31 mouse cellular contexts compared by ENCODE assay signal in the genomic region with DNA sequence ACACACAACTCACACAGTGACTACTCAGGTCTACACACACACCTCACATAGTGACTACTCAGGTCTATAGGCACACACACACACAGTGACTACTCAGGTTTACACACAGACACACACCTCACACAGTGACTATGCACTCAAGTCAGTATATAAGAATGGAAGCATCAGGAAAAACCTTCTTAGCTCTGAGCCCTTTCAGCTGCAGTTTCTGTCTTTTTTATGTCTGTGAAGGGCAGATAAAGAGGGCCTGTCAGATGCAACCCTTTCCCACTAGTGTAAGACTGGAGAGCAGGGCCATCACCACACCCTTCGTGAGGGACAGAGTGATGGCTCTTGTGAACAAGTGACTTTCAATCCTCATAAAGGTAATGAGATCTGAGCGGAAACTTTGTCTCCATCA. TPM values are rescaled to one million over a fixed set of nuclear protein-coding genes. Genes with fewer than 3 reads are reported as not detected.
A peak's percentile ranks its signal among the peaks of the same experiment; 100 is the strongest.
DNase-seq lines count a peak whose midpoint lies in the region; ATAC-seq and TF ChIP-seq lines count a peak whose summit lies in the region.
"Had no signal": no experiment of that assay in that cellular context is flagged by ENCODE, and none has a peak within 500 bp of the region (broad histone marks: within the 10 kb centered on the region; RNA-seq: fewer than 3 reads in every experiment).

No protein-coding gene starts in this region.

- H3K4me1 ChIP-seq in lung, embryonic 15.5 days: no peaks in the 10 kb centered on the region
- peaks cover 86% of the 10 kb centered on the region for H3K4me1 ChIP-seq in liver, embryonic 12.5 days
- H3K4me1 ChIP-seq in hindbrain, postnatal 0 days (ENCODE audit: insufficient read depth, low read length): no peaks in the 10 kb centered on the region
- H3K4me1 ChIP-seq: embryonic facial prominence, embryonic 15.5 days; forebrain, embryonic 12.5 days had no signal

- no peak overlapping the region for H3K4me3 ChIP-seq in lung, embryonic 15.5 days
- peak overlapping the region; percentile 19 for H3K4me3 ChIP-seq in liver, embryonic 12.5 days
- H3K4me3 ChIP-seq in hindbrain, postnatal 0 days (ENCODE audit: low read length): no peak overlapping the region
- H3K4me3 ChIP-seq: embryonic facial prominence, embryonic 15.5 days; forebrain, embryonic 12.5 days; limb, embryonic 10.5 days; midbrain, embryonic 10.5 days had no signal

- no peak overlapping the region for H3K4me2 ChIP-seq in lung, embryonic 15.5 days
- H3K4me2 ChIP-seq in liver, embryonic 12.5 days: peak overlapping the region; percentile 61
- H3K4me2 ChIP-seq in hindbrain, postnatal 0 days (ENCODE audit: low read depth, low read length): no peak overlapping the region
- H3K4me2 ChIP-seq: embryonic facial prominence, embryonic 15.5 days; forebrain, embryonic 12.5 days had no signal

- H3K9me3 ChIP-seq in lung, embryonic 15.5 days: no peaks in the 10 kb centered on the region
- no peaks in the 10 kb centered on the region for H3K9me3 ChIP-seq in liver, embryonic 12.5 days (replicated peaks)
- no peaks in the 10 kb centered on the region for H3K9me3 ChIP-seq in hindbrain, postnatal 0 days (ENCODE audit: low read length)
- H3K9me3 ChIP-seq: embryonic facial prominence, embryonic 15.5 days; forebrain, embryonic 12.5 days; limb, embryonic 10.5 days; midbrain, embryonic 10.5 days had no signal

- no peak overlapping the region for H3K9ac ChIP-seq in lung, embryonic 15.5 days
- H3K9ac ChIP-seq in liver, embryonic 12.5 days: peak overlapping the region; percentile 67
- H3K9ac ChIP-seq in hindbrain, postnatal 0 days (replicated peaks; ENCODE audit: low read length): no peak overlapping the region
- H3K9ac ChIP-seq: embryonic facial prominence, embryonic 15.5 days; forebrain, embryonic 12.5 days had no signal

- WGBS in lung, embryonic 15.5 days: 75% methylated on average over 2 of the region's 2 CpGs
- WGBS in liver, embryonic 12.5 days (ENCODE audit: insufficient replicate concordance): 34% methylated on average over 2 of the region's 2 CpGs
- 91% methylated on average over 2 of the region's 2 CpGs for WGBS in hindbrain, postnatal 0 days

- ATAC-seq in lung, embryonic 15.5 days (ENCODE audit: borderline replicate concordance, extremely low read depth, low FRiP score, low TSS enrichment): 0 out of 2 replicates have a peak, but pooled peaks have one; percentile 44
- peak; percentile 89 for ATAC-seq in liver, embryonic 12.5 days
- ATAC-seq in megakaryocyte-erythroid progenitor cell, adult 5-6 weeks (replicated peaks; ENCODE audit: low FRiP score, low TSS enrichment, poor library complexity, severe bottlenecking): peak; percentile 75
- ATAC-seq in hindbrain, postnatal 0 days: no peak
- ATAC-seq: inflammation-experienced regulatory T-cells, adult 6 months had no signal

- H3K36me3 ChIP-seq in lung, embryonic 15.5 days: no peaks in the 10 kb centered on the region
- H3K36me3 ChIP-seq in liver, embryonic 12.5 days: no peaks in the 10 kb centered on the region
- no peaks in the 10 kb centered on the region for H3K36me3 ChIP-seq in hindbrain, postnatal 0 days (ENCODE audit: insufficient read depth, low read length)
- H3K36me3 ChIP-seq: embryonic facial prominence, embryonic 15.5 days; forebrain, embryonic 12.5 days; limb, embryonic 10.5 days; midbrain, embryonic 10.5 days had no signal

- H3K27ac ChIP-seq in lung, embryonic 15.5 days: no peak overlapping the region
- H3K27ac ChIP-seq in liver, embryonic 12.5 days: peak overlapping the region; percentile 96
- H3K27ac ChIP-seq in hindbrain, postnatal 0 days: no peak overlapping the region
- H3K27ac ChIP-seq: embryonic facial prominence, embryonic 15.5 days; forebrain, embryonic 12.5 days; limb, embryonic 10.5 days; midbrain, embryonic 10.5 days had no signal

- no peak for TF ChIP-seq CTCF in hindbrain, postnatal 0 days (IDR thresholded peaks at IDR 0.05; ENCODE audit: low read depth)

- DNase-seq in lung, postnatal 14 days: no peak
- DNase-seq in c-Kit-positive CD71-positive TER-119-positive erythroid progenitor cells, embryonic 14.5 days (ENCODE audit: low spot score): peak; percentile 81
- no peak for DNase-seq in hindbrain, postnatal 0 days (ENCODE audit: low spot score)
- no peak for DNase-seq in layer of hippocampus, adult 9-10 months (ENCODE audit: low spot score)
- DNase-seq: B cell, adult 2 months; cerebellum, postnatal 10 days; embryo, embryonic 11 days; heart, adult 11 months; kidney, adult 9 months; kidney, postnatal 36 days; layer of hippocampus, adult 9-11 months; lung, adult 18-20 months; lung, postnatal 36 days; right cerebral cortex, postnatal 25 days; thymus, postnatal 36 days had no signal

- no peaks in the 10 kb centered on the region for H3K27me3 ChIP-seq in lung, embryonic 15.5 days
- no peaks in the 10 kb centered on the region; the same call in 1 of the 2 replicates for H3K27me3 ChIP-seq in liver, embryonic 12.5 days (replicated peaks)
- H3K27me3 ChIP-seq in hindbrain, postnatal 0 days (ENCODE audit: insufficient read depth, low read length): no peaks in the 10 kb centered on the region
- H3K27me3 ChIP-seq: embryonic facial prominence, embryonic 15.5 days; forebrain, embryonic 12.5 days had no signal

RNA-seq across cellular contexts. Expression of gene Spata31d1d, which starts 6.9 kb away (rescaled TPM):
- polyA plus RNA-seq in lung, embryonic 15.5 days (2015; fragmentation: Nextera tagmentation; extraction: Ambion mirVana): not detected in 2 replicates
- not detected in 2 replicates for polyA plus RNA-seq in liver, embryonic 12.5 days (2016; fragmentation: Nextera tagmentation; extraction: Ambion mirVana)
- not detected in 2 replicates for total RNA-seq in megakaryocyte-erythroid progenitor cell, adult 5-6 weeks (2014; fragmentation: Nextera tagmentation)
- 0.42 TPM in 1 of 2 replicates, not detected in the other for total RNA-seq in megakaryocyte-erythroid progenitor cell, adult 5-6 weeks (2017)
- total RNA-seq in hindbrain, postnatal 0 days (2014; rRNA removed): not detected in 2 replicates
- not detected in 2 replicates for polyA plus RNA-seq in hindbrain, postnatal 0 days (2015; fragmentation: Nextera tagmentation; extraction: Ambion mirVana)
- total RNA-seq: adrenal gland, postnatal 4 days; gastrocnemius, adult 8-10 months; left cerebral cortex, adult 8-10 months; midbrain, postnatal 0 days; neutrophil, adult 5-6 weeks had no signal
- polyA plus RNA-seq: embryonic facial prominence, embryonic 15.5 days; forebrain, embryonic 12.5 days; heart, postnatal 0 days; hindbrain, embryonic 11.5 days; inflammation-experienced regulatory T-cells, adult 6 months; limb, embryonic 10.5 days; midbrain, embryonic 10.5 days; midbrain, postnatal 0 days had no signal

RNA-seq across cellular contexts. Expression of gene 1700014D04Rik, which starts 8.1 kb away (rescaled TPM):
- polyA plus RNA-seq in lung, embryonic 15.5 days (2015; fragmentation: Nextera tagmentation; extraction: Ambion mirVana): not detected in 2 replicates
- not detected in 2 replicates for polyA plus RNA-seq in liver, embryonic 12.5 days (2016; fragmentation: Nextera tagmentation; extraction: Ambion mirVana)
- not detected in 2 replicates for total RNA-seq in megakaryocyte-erythroid progenitor cell, adult 5-6 weeks (2014; fragmentation: Nextera tagmentation)
- 0.19 and 0.38 TPM in 2 replicates for total RNA-seq in megakaryocyte-erythroid progenitor cell, adult 5-6 weeks (2017)
- total RNA-seq in hindbrain, postnatal 0 days (2014; rRNA removed): 0.16 and 0.29 TPM in 2 replicates
- polyA plus RNA-seq in hindbrain, postnatal 0 days (2015; fragmentation: Nextera tagmentation; extraction: Ambion mirVana): 0.18 and 0.24 TPM in 2 replicates
- polyA plus RNA-seq: embryonic facial prominence, embryonic 15.5 days; heart, postnatal 0 days; inflammation-experienced regulatory T-cells, adult 6 months had no signal

RNA-seq across cellular contexts. Expression of gene Spata31d1b, which starts 26.4 kb away (rescaled TPM):
- not detected in 2 replicates for polyA plus RNA-seq in lung, embryonic 15.5 days (2015; fragmentation: Nextera tagmentation; extraction: Ambion mirVana)
- not detected in 2 replicates for polyA plus RNA-seq in liver, embryonic 12.5 days (2016; fragmentation: Nextera tagmentation; extraction: Ambion mirVana)
- not detected in 2 replicates for total RNA-seq in megakaryocyte-erythroid progenitor cell, adult 5-6 weeks (2014; fragmentation: Nextera tagmentation)
- not detected in 2 replicates for total RNA-seq in megakaryocyte-erythroid progenitor cell, adult 5-6 weeks (2017)
- total RNA-seq in hindbrain, postnatal 0 days (2014; rRNA removed): 0.21 TPM in 1 of 2 replicates, not detected in the other
- not detected in 2 replicates for polyA plus RNA-seq in hindbrain, postnatal 0 days (2015; fragmentation: Nextera tagmentation; extraction: Ambion mirVana)
- total RNA-seq: adrenal gland, postnatal 4 days; gastrocnemius, adult 8-10 months; neutrophil, adult 5-6 weeks had no signal
- polyA plus RNA-seq: forebrain, embryonic 12.5 days; frontal cortex, adult 2 months; heart, postnatal 0 days; hindbrain, embryonic 11.5 days; inflammation-experienced regulatory T-cells, adult 6 months; limb, embryonic 10.5 days; midbrain, embryonic 10.5 days; midbrain, postnatal 0 days had no signal

RNA-seq across cellular contexts. Expression of gene Spata31d1a, which starts 28.3 kb away (rescaled TPM):
- polyA plus RNA-seq in lung, embryonic 15.5 days (2015; fragmentation: Nextera tagmentation; extraction: Ambion mirVana): not detected in 2 replicates
- polyA plus RNA-seq in liver, embryonic 12.5 days (2016; fragmentation: Nextera tagmentation; extraction: Ambion mirVana): 0.05 TPM in 1 of 2 replicates, not detected in the other
- total RNA-seq in megakaryocyte-erythroid progenitor cell, adult 5-6 weeks (2014; fragmentation: Nextera tagmentation): 0.28 TPM in 1 of 2 replicates, not detected in the other
- not detected in 2 replicates for total RNA-seq in megakaryocyte-erythroid progenitor cell, adult 5-6 weeks (2017)
- total RNA-seq in hindbrain, postnatal 0 days (2014; rRNA removed): not detected in 2 replicates
- polyA plus RNA-seq in hindbrain, postnatal 0 days (2015; fragmentation: Nextera tagmentation; extraction: Ambion mirVana): 0.09 and 0.16 TPM in 2 replicates
- total RNA-seq: adrenal gland, postnatal 4 days; gastrocnemius, adult 8-10 months; midbrain, postnatal 0 days; neutrophil, adult 5-6 weeks had no signal
- polyA plus RNA-seq: heart, postnatal 0 days; inflammation-experienced regulatory T-cells, adult 6 months; limb, embryonic 10.5 days; midbrain, postnatal 0 days had no signal

RNA-seq across cellular contexts. Expression of gene Isca1, which starts 31.2 kb away (rescaled TPM):
- polyA plus RNA-seq in lung, embryonic 15.5 days (2015; fragmentation: Nextera tagmentation; extraction: Ambion mirVana): 123 and 140 TPM in 2 replicates
- polyA plus RNA-seq in liver, embryonic 12.5 days (2016; fragmentation: Nextera tagmentation; extraction: Ambion mirVana): 216 and 223 TPM in 2 replicates
- 160 and 164 TPM in 2 replicates for total RNA-seq in megakaryocyte-erythroid progenitor cell, adult 5-6 weeks (2014; fragmentation: Nextera tagmentation)
- total RNA-seq in megakaryocyte-erythroid progenitor cell, adult 5-6 weeks (2017): 73.3 and 92.6 TPM in 2 replicates
- 85.5 and 92.8 TPM in 2 replicates for total RNA-seq in hindbrain, postnatal 0 days (2014; rRNA removed)
- 167 TPM in 2 replicates for polyA plus RNA-seq in hindbrain, postnatal 0 days (2015; fragmentation: Nextera tagmentation; extraction: Ambion mirVana)
